Mouse (Mus musculus): ENCODE measurements around the gene Helz. TPM values are rescaled to one million over a fixed set of nuclear protein-coding genes. Genes with fewer than 3 reads are reported as not detected.

The Helz gene
- polyA plus RNA-seq, 1 experiment from 2014 or later: 5.3 TPM

- H3K9ac ChIP-seq (ENCODE audit: low read length): no peak overlapping the region
- DNase-seq (ENCODE audit: low spot score): no peak
- no peaks in the 10 kb centered on the region for H3K27me3 ChIP-seq (ENCODE audit: control insufficient read depth, insufficient read depth, low read length)
- no peak overlapping the region for H3K4me3 ChIP-seq (ENCODE audit: low read depth, low read length)
- no peaks in the 10 kb centered on the region for H3K4me1 ChIP-seq (replicated peaks; ENCODE audit: control insufficient read depth, insufficient read depth)
- no peak for ATAC-seq (ENCODE audit: low FRiP score, low TSS enrichment)
- H3K36me3 ChIP-seq (ENCODE audit: control insufficient read depth, insufficient read depth, low read length): peaks cover 21% of the 10 kb centered on the region
- WGBS: 91% methylated on average over 4 of the region's 4 CpGs
- H3K27ac ChIP-seq (replicated peaks): no peak overlapping the region
- TF ChIP-seq EP300 (optimal IDR thresholded peaks at IDR 0.05) (no peak), CTCF (IDR thresholded peaks at IDR 0.05; ENCODE audit: low read depth) (no peak)
- no peak overlapping the region for H3K4me2 ChIP-seq (replicated peaks; ENCODE audit: low read depth)
- no peaks in the 10 kb centered on the region for H3K9me3 ChIP-seq (ENCODE audit: control insufficient read depth, low read length)
Measured at GRCm38 (mm10) chr11:107597381-107597780, 49.7 kb downstream of the Helz start.

- TF ChIP-seq CTCF (IDR thresholded peaks at IDR 0.05; ENCODE audit: low read depth) (no peak), EP300 (optimal IDR thresholded peaks at IDR 0.05) (no peak)
- H3K36me3 ChIP-seq (ENCODE audit: control insufficient read depth, insufficient read depth, low read length): peaks cover 10% of the 10 kb centered on the region
- H3K27me3 ChIP-seq (ENCODE audit: control insufficient read depth, insufficient read depth, low read length): no peaks in the 10 kb centered on the region
- DNase-seq (ENCODE audit: low spot score): no peak
- no peaks in the 10 kb centered on the region for H3K9me3 ChIP-seq (ENCODE audit: control insufficient read depth, low read length)
- H3K4me1 ChIP-seq (replicated peaks; ENCODE audit: control insufficient read depth, insufficient read depth): no peaks in the 10 kb centered on the region
- no peak overlapping the region for H3K27ac ChIP-seq (replicated peaks)
- no peak overlapping the region for H3K4me3 ChIP-seq (ENCODE audit: low read depth, low read length)
- H3K4me2 ChIP-seq (replicated peaks; ENCODE audit: low read depth): no peak overlapping the region
- no peak overlapping the region for H3K9ac ChIP-seq (ENCODE audit: low read length)
- WGBS: 87% methylated on average over 7 of the region's 7 CpGs
- no peak for ATAC-seq (ENCODE audit: low FRiP score, low TSS enrichment)
Measured at GRCm38 (mm10) chr11:107605694-107606093, 58.0 kb downstream of the Helz start.

- H3K4me3 ChIP-seq (ENCODE audit: low read depth, low read length): no peak overlapping the region
- DNase-seq (ENCODE audit: low spot score) (no peak), ATAC-seq (ENCODE audit: low FRiP score, low TSS enrichment) (no peak)
- 75% methylated on average over 5 of the region's 5 CpGs for WGBS
- H3K36me3 ChIP-seq (ENCODE audit: control insufficient read depth, insufficient read depth, low read length): no peaks in the 10 kb centered on the region; the same call in 1 of the 2 replicates
- no peak overlapping the region for H3K4me2 ChIP-seq (replicated peaks; ENCODE audit: low read depth)
- H3K4me1 ChIP-seq (replicated peaks; ENCODE audit: control insufficient read depth, insufficient read depth): no peaks in the 10 kb centered on the region
- TF ChIP-seq CTCF (IDR thresholded peaks at IDR 0.05; ENCODE audit: low read depth) (no peak), EP300 (optimal IDR thresholded peaks at IDR 0.05) (no peak)
- H3K9me3 ChIP-seq (ENCODE audit: control insufficient read depth, low read length): no peaks in the 10 kb centered on the region
- H3K27ac ChIP-seq (replicated peaks): no peak overlapping the region
- no peak overlapping the region for H3K9ac ChIP-seq (ENCODE audit: low read length)
- no peaks in the 10 kb centered on the region for H3K27me3 ChIP-seq (ENCODE audit: control insufficient read depth, insufficient read depth, low read length)
Measured at GRCm38 (mm10) chr11:107613906-107614305, 66.2 kb downstream of the Helz start.

GRCm38 (mm10) chr11:107615696-107616095, 68.0 kb downstream of the Helz start:
- H3K27me3 ChIP-seq (ENCODE audit: control insufficient read depth, insufficient read depth, low read length): no peaks in the 10 kb centered on the region
- no peak for ATAC-seq (ENCODE audit: low FRiP score, low TSS enrichment)
- H3K4me2 ChIP-seq (replicated peaks; ENCODE audit: low read depth): no peak overlapping the region
- no peak overlapping the region for H3K27ac ChIP-seq (replicated peaks)
- H3K36me3 ChIP-seq (ENCODE audit: control insufficient read depth, insufficient read depth, low read length): peaks cover 5% of the 10 kb centered on the region
- H3K4me1 ChIP-seq (replicated peaks; ENCODE audit: control insufficient read depth, insufficient read depth): no peaks in the 10 kb centered on the region
- H3K4me3 ChIP-seq (ENCODE audit: low read depth, low read length): no peak overlapping the region
- WGBS: 83% methylated on average over 4 of the region's 5 CpGs
- H3K9ac ChIP-seq (ENCODE audit: low read length): no peak overlapping the region
- DNase-seq (ENCODE audit: low spot score): no peak
- no peak for TF ChIP-seq CTCF (IDR thresholded peaks at IDR 0.05; ENCODE audit: low read depth)
- no peak for TF ChIP-seq EP300 (optimal IDR thresholded peaks at IDR 0.05)
- no peaks in the 10 kb centered on the region for H3K9me3 ChIP-seq (ENCODE audit: control insufficient read depth, low read length)

GRCm38 (mm10) chr11:107617976-107618375, 70.2 kb downstream of the Helz start:
- H3K4me3 ChIP-seq (ENCODE audit: low read depth, low read length): no peak overlapping the region
- H3K36me3 ChIP-seq (ENCODE audit: control insufficient read depth, insufficient read depth, low read length): peaks cover 5% of the 10 kb centered on the region
- no peak overlapping the region for H3K9ac ChIP-seq (ENCODE audit: low read length)
- H3K4me1 ChIP-seq (replicated peaks; ENCODE audit: control insufficient read depth, insufficient read depth): no peaks in the 10 kb centered on the region
- H3K27ac ChIP-seq (replicated peaks): no peak overlapping the region
- H3K9me3 ChIP-seq (ENCODE audit: control insufficient read depth, low read length): no peaks in the 10 kb centered on the region
- no peak for ATAC-seq (ENCODE audit: low FRiP score, low TSS enrichment)
- no peak for DNase-seq (ENCODE audit: low spot score)
- H3K27me3 ChIP-seq (ENCODE audit: control insufficient read depth, insufficient read depth, low read length): no peaks in the 10 kb centered on the region
- H3K4me2 ChIP-seq (replicated peaks; ENCODE audit: low read depth): no peak overlapping the region
- 73% methylated on average over 5 of the region's 5 CpGs for WGBS
- TF ChIP-seq CTCF (IDR thresholded peaks at IDR 0.05; ENCODE audit: low read depth): no peak

- Histone ChIP-seq H3K4me1 (replicated peaks; ENCODE audit: control insufficient read depth, insufficient read depth) (no peaks in the 10 kb centered on the region), H3K9me3 (ENCODE audit: control insufficient read depth, low read length) (no peaks in the 10 kb centered on the region), H3K4me2 (replicated peaks; ENCODE audit: low read depth) (no peak overlapping the region), H3K36me3 (ENCODE audit: control insufficient read depth, insufficient read depth, low read length) (peaks cover 5% of the 10 kb centered on the region; the same call in 1 of the 2 replicates), H3K27me3 (ENCODE audit: control insufficient read depth, insufficient read depth, low read length) (no peaks in the 10 kb centered on the region), H3K9ac (ENCODE audit: low read length) (no peak overlapping the region), H3K4me3 (ENCODE audit: low read depth, low read length) (no peak overlapping the region), H3K27ac (replicated peaks) (no peak overlapping the region)
- DNase-seq (ENCODE audit: low spot score) (no peak), ATAC-seq (ENCODE audit: low FRiP score, low TSS enrichment) (no peak)
- no peak for TF ChIP-seq EP300 (optimal IDR thresholded peaks at IDR 0.05)
- TF ChIP-seq CTCF (IDR thresholded peaks at IDR 0.05; ENCODE audit: low read depth): no peak
- WGBS: 90% methylated on average over 3 of the region's 3 CpGs
Measured at GRCm38 (mm10) chr11:107624661-107625060, 76.9 kb downstream of the Helz start.
